Mouse (Mus musculus) thymus, adult 2 months (tissue): Measurements from ENCODE around the gene Fgf15. TPM values are rescaled to one million over a fixed set of nuclear protein-coding genes. Genes with fewer than 3 reads are reported as not detected.

Source experiments
- DNase-seq: peaks from one replicate; pipeline ENCODE4 v3.0.0; 2021
- H3K27ac ChIP-seq: fragments of 200-500 bp; 2 replicates; pipeline ENCODE4 v1.5.1; 2012; ENCODE audit warnings: low read length, control low read depth; ENCODE audit not compliant: control insufficient read depth, insufficient read depth
- H3K27me3 ChIP-seq: fragments of 200-500 bp; 2 replicates; pipeline ENCODE4 v1.6.1; 2012; ENCODE audit warnings: mild to moderate bottlenecking, low read length, moderate library complexity, mixed read lengths; ENCODE audit not compliant: control insufficient read depth, insufficient read depth
- H3K36me3 ChIP-seq: fragments of 200-500 bp; 2 replicates; pipeline ENCODE4 v1.6.1; 2012; ENCODE audit warnings: mild to moderate bottlenecking, low read length, moderate library complexity; ENCODE audit not compliant: control insufficient read depth, insufficient read depth
- H3K4me1 ChIP-seq: fragments of 200-500 bp; replicated peaks from 2 replicates; pipeline ENCODE4 v1.6.1; 2012; ENCODE audit warnings: low read length; ENCODE audit not compliant: control insufficient read depth, insufficient read depth
- H3K4me3 ChIP-seq: fragments of 200-500 bp; 2 replicates; pipeline ENCODE4 v1.5.1; 2012; ENCODE audit warnings: mild to moderate bottlenecking, low read length, control low read depth, moderate library complexity; ENCODE audit not compliant: control insufficient read depth, insufficient read depth
- CTCF ChIP-seq: fragments of 200-500 bp; IDR thresholded peaks from 2 replicates; pipeline ENCODE4 v1.5.1; 2012; ENCODE audit warnings: mild to moderate bottlenecking, control low read depth, low read length, moderate library complexity, borderline replicate concordance; ENCODE audit not compliant: control insufficient read depth, poor library complexity, insufficient read depth; ENCODE audit errors: extremely low read depth
- POLR2A ChIP-seq: fragments of 200-500 bp; IDR thresholded peaks from 2 replicates; pipeline ENCODE4 v1.6.1; 2012; ENCODE audit warnings: mild to moderate bottlenecking, low read length, control low read depth, moderate library complexity; ENCODE audit not compliant: control insufficient read depth, poor library complexity, insufficient read depth; ENCODE audit errors: extremely low read depth
- WGBS: fragments of 180-500 bp; shearing (Covaris S2); methylation state at CpG from one replicate; pipeline ENCODE4 v1.1.7; 2018; 5-methylcytosine and 5-hydroxymethylcytosine counted together
- polyA plus RNA-seq: library from polyadenylated mRNA; depleted of rRNA; stranded (reverse); fragments of >200 nt; gene quantifications from 2 replicates; pipeline ENCODE4 v1.2.3, GENCODE M21; 2012

Gene Fgf15
- polyA plus RNA-seq, 1 experiment, result 0.42 TPM

- TF ChIP-seq CTCF (no peak), POLR2A (no peak)
- DNase-seq, result no peak
- Histone ChIP-seq H3K27me3 (peaks cover 6% of the 10 kb centered on the region; the same call in 1 of the 2 replicates), H3K4me1 (no peaks in the 10 kb centered on the region), H3K27ac (no peak overlapping the region), H3K36me3 (no peaks in the 10 kb centered on the region), H3K4me3 (no peak overlapping the region)
- 90% methylated on average over 3 of the region's 3 CpGs for WGBS
Measured at GRCm38 (mm10) chr7:144864160-144864670, 32.1 kb upstream of the Fgf15 start.

GRCm38 (mm10) chr7:144867161-144867560 is 29.2 kb upstream of the Fgf15 start:
- Histone ChIP-seq H3K27ac (no peak overlapping the region), H3K4me3 (no peak overlapping the region), H3K36me3 (no peaks in the 10 kb centered on the region), H3K27me3 (peaks cover 2% of the 10 kb centered on the region; the same call in 1 of the 2 replicates), H3K4me1 (no peaks in the 10 kb centered on the region)
- 76% methylated on average over 4 of the region's 4 CpGs for whole genome bisulfite sequencing
- TF ChIP-seq POLR2A, result no peak
- TF ChIP-seq CTCF, result no peak
- no peak for DNase-seq

DNA sequence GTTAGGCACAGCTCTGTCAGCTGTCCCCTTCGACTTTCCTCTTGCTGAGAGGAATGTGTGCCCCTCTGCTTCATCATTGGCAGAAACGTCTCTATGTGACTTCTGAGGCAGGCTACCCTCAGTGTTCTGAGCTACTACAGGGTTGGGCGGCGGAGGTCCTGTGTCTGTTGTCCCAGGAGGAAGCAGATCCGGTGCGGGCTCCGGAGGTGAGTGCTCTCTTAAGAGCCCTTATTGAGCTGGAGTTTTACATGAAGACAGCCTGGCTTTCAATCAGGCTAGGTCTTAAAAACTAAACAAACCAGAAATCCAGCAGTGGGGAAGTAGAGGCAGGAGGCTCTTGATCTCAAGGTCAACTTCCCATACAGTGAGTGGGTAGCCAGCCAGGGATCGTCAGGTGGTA is 28.7 kb upstream of the Fgf15 start:
- H3K4me3 ChIP-seq, result no peak overlapping the region
- no peak for TF ChIP-seq POLR2A
- no peak for TF ChIP-seq CTCF
- H3K27ac ChIP-seq, result no peak overlapping the region
- DNase-seq, result no peak
- WGBS, result 92% methylated on average over 8 of the region's 8 CpGs
- no peaks in the 10 kb centered on the region for H3K4me1 ChIP-seq
- H3K36me3 ChIP-seq, result no peaks in the 10 kb centered on the region
- H3K27me3 ChIP-seq, result peaks cover 2% of the 10 kb centered on the region; the same call in 1 of the 2 replicates

DNA sequence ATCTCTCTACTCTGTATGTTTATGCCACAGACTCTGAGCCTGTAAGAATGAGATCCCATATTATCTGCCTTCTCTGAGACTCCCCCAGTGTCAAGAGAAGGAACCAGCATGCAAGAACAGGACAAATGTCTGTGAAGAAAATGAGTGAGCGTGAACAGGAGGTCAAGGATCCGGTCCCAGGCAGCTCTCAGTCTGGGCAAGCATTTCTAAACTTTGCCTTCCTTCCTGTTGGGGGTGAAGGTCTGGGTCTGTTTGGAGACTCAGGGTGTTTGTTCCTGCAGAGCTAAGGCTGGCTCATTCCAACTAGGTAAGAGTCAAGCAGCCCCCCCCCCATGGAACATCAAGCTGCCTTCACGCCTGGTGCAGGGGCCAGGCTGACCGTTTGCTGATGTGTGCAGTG is 23.9 kb upstream of the Fgf15 start:
- H3K27me3 ChIP-seq, result no peaks in the 10 kb centered on the region

GRCm38 (mm10) chr7:144873160-144873559 is 23.2 kb upstream of the Fgf15 start:
- H3K4me3 ChIP-seq, result no peak overlapping the region
- no peak for TF ChIP-seq CTCF
- TF ChIP-seq POLR2A, result no peak
- H3K27me3 ChIP-seq, result no peaks in the 10 kb centered on the region
- no peak overlapping the region for H3K27ac ChIP-seq
- no peaks in the 10 kb centered on the region for H3K4me1 ChIP-seq
- DNase-seq, result no peak
- H3K36me3 ChIP-seq, result no peaks in the 10 kb centered on the region
- WGBS, result 98% methylated on average over 4 of the region's 4 CpGs

More for the DNA sequence above, 23.9 kb upstream of the Fgf15 start:
- Histone ChIP-seq H3K27ac (no peak overlapping the region), H3K4me1 (no peaks in the 10 kb centered on the region), H3K36me3 (no peaks in the 10 kb centered on the region), H3K4me3 (no peak overlapping the region)
- no peak for TF ChIP-seq CTCF
- no peak for TF ChIP-seq POLR2A
- 72% methylated on average over 4 of the region's 4 CpGs for WGBS
- no peak for DNase-seq

DNA sequence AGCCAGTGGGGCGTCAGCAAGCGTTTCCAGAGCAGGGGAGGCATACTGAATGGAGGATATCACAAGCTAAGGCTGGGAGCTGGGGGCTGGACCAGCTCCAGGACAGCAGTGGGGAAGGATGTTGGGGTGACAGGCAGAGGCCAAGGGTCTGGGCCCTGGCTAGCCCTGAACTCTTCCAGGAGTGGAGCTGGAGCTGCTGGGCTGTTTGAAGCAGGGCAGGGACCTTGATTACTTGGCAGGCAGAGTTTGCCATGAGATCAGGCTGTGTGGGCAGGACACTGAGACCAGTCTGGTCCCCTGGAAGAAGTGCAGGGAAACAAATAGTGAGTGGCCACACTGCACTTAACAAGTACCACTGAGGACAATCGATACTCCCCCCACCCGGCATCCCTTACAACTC is 22.1 kb upstream of the Fgf15 start:
- Histone ChIP-seq H3K36me3 (no peaks in the 10 kb centered on the region), H3K4me1 (no peaks in the 10 kb centered on the region), H3K4me3 (no peak overlapping the region), H3K27ac (no peak overlapping the region), H3K27me3 (no peaks in the 10 kb centered on the region)
- 90% methylated on average over 4 of the region's 4 CpGs for WGBS
- no peak for DNase-seq
- TF ChIP-seq POLR2A (no peak), CTCF (no peak)

GRCm38 (mm10) chr7:144878401-144878800 is 17.9 kb upstream of the Fgf15 start:
- TF ChIP-seq CTCF, result no peak
- no peak for TF ChIP-seq POLR2A
- WGBS, result 100% methylated on average over 1 of the region's 1 CpGs
- Histone ChIP-seq H3K4me1 (no peaks in the 10 kb centered on the region), H3K27me3 (no peaks in the 10 kb centered on the region), H3K4me3 (no peak overlapping the region), H3K36me3 (no peaks in the 10 kb centered on the region), H3K27ac (no peak overlapping the region)
- DNase-seq, result no peak
